22 mouse cellular contexts compared by ENCODE assay signal in genomic region chr9:63060740-63061139, GRCm38 (mm10).
"Had no signal": no experiment of that assay in that cellular context is flagged by ENCODE, and none has a peak within 500 bp of the region (broad histone marks: within the 10 kb centered on the region; RNA-seq: fewer than 3 reads in every experiment).

No protein-coding gene starts in this region.

- H3K4me1 ChIP-seq: liver, embryonic 12.5 days had no signal

- H3K27ac ChIP-seq: forebrain, embryonic 15.5 days; heart, adult 2 months; heart, embryonic 13.5 days; heart, embryonic 15.5 days; hindbrain, embryonic 10.5 days; hindbrain, embryonic 14.5 days; limb, embryonic 13.5 days; limb, embryonic 15.5 days; liver, embryonic 12.5 days had no signal

- H3K9ac ChIP-seq: forebrain, embryonic 15.5 days; forebrain, postnatal 0 days; heart, embryonic 13.5 days; heart, embryonic 15.5 days; hindbrain, embryonic 12.5 days; hindbrain, embryonic 14.5 days; limb, embryonic 13.5 days; limb, embryonic 15.5 days; liver, embryonic 12.5 days had no signal

- DNase-seq: forebrain, postnatal 0 days; gastrocnemius, postnatal 14 days; gastrocnemius, postnatal 36 days; heart, adult 11 months; heart, adult 2 months; heart, postnatal 14 days; heart, postnatal 4 days; kidney, adult 11 months; kidney, postnatal 10 days; left cerebral cortex, postnatal 4 days had no signal

- H3K4me2 ChIP-seq: forebrain, embryonic 15.5 days; heart, embryonic 11.5 days; heart, embryonic 13.5 days; heart, embryonic 15.5 days; hindbrain, embryonic 12.5 days; hindbrain, embryonic 14.5 days; limb, embryonic 13.5 days; limb, embryonic 15.5 days; liver, embryonic 12.5 days had no signal

- ATAC-seq: forebrain, embryonic 15.5 days; forebrain, postnatal 0 days; hindbrain, embryonic 16.5 days; inflammation-experienced regulatory T-cells, adult 6 months; liver, embryonic 12.5 days had no signal

- H3K4me3 ChIP-seq: forebrain, embryonic 15.5 days; heart, adult 2 months; heart, embryonic 13.5 days; heart, embryonic 15.5 days; hindbrain, embryonic 10.5 days; hindbrain, embryonic 12.5 days; limb, embryonic 13.5 days; limb, embryonic 15.5 days; liver, embryonic 12.5 days had no signal

- H3K36me3 ChIP-seq: forebrain, embryonic 15.5 days; heart, embryonic 13.5 days; heart, embryonic 15.5 days; hindbrain, embryonic 10.5 days; hindbrain, embryonic 12.5 days; limb, embryonic 13.5 days; limb, embryonic 15.5 days; liver, embryonic 12.5 days had no signal

- H3K9me3 ChIP-seq: liver, embryonic 12.5 days had no signal

- H3K27me3 ChIP-seq: forebrain, embryonic 15.5 days; heart, embryonic 13.5 days; heart, embryonic 15.5 days; hindbrain, embryonic 12.5 days; limb, embryonic 13.5 days; limb, embryonic 15.5 days had no signal
